Mouse (Mus musculus): ENCODE results near the gene Tnfrsf17.

GRCm38 (mm10) chr16:11316748-11317147 lies 3.1 kb downstream of the Tnfrsf17 start:
- TF ChIP-seq CTCF (IDR thresholded peaks at IDR 0.05; ENCODE audit: insufficient read depth, low read depth, low read length) (no peak), POLR2A (IDR thresholded peaks at IDR 0.05; ENCODE audit: insufficient read depth, low read depth, low read length) (no peak)
